26 mouse cellular contexts compared by ENCODE assay signal in genomic region chr9:62096603-62097002, GRCm38 (mm10).
"Had no signal": no experiment of that assay in that cellular context is flagged by ENCODE, and none has a peak within 500 bp of the region (broad histone marks: within the 10 kb centered on the region; RNA-seq: fewer than 3 reads in every experiment).

No protein-coding gene starts in this region.

- H3K27ac ChIP-seq: heart, adult 2 months; heart, embryonic 13.5 days; heart, embryonic 15.5 days; hindbrain, embryonic 13.5 days; hindbrain, embryonic 15.5 days; hindbrain, postnatal 0 days; kidney, embryonic 15.5 days; kidney, postnatal 0 days; limb, embryonic 13.5 days; limb, embryonic 15.5 days had no signal

- H3K27me3 ChIP-seq: heart, embryonic 13.5 days; heart, embryonic 15.5 days; hindbrain, embryonic 13.5 days; hindbrain, embryonic 15.5 days; kidney, embryonic 15.5 days; limb, embryonic 13.5 days; limb, embryonic 15.5 days had no signal

- H3K9ac ChIP-seq: forebrain, postnatal 0 days; heart, embryonic 13.5 days; heart, embryonic 15.5 days; hindbrain, embryonic 13.5 days; hindbrain, embryonic 15.5 days; kidney, embryonic 15.5 days; limb, embryonic 13.5 days; limb, embryonic 15.5 days had no signal

- H3K36me3 ChIP-seq: heart, embryonic 13.5 days; heart, embryonic 15.5 days; hindbrain, embryonic 13.5 days; hindbrain, embryonic 15.5 days; kidney, embryonic 15.5 days; limb, embryonic 13.5 days; limb, embryonic 15.5 days had no signal

- ATAC-seq: forebrain, postnatal 0 days; hindbrain, postnatal 0 days; intestine, embryonic 16.5 days had no signal

- H3K4me3 ChIP-seq: heart, adult 2 months; heart, embryonic 13.5 days; heart, embryonic 15.5 days; hindbrain, embryonic 13.5 days; hindbrain, embryonic 15.5 days; kidney, embryonic 15.5 days; limb, embryonic 13.5 days; limb, embryonic 15.5 days had no signal

- H3K9me3 ChIP-seq: heart, embryonic 13.5 days; heart, embryonic 15.5 days; hindbrain, embryonic 13.5 days; hindbrain, embryonic 15.5 days; kidney, embryonic 15.5 days; limb, embryonic 13.5 days; limb, embryonic 15.5 days had no signal

- DNase-seq: forebrain, postnatal 0 days; gastrocnemius, postnatal 14 days; gastrocnemius, postnatal 36 days; heart, adult 11 months; heart, adult 2 months; heart, postnatal 14 days; heart, postnatal 36 days; kidney, adult 11 months; kidney, adult 2 months; kidney, adult 9 months; kidney, postnatal 14 days; kidney, postnatal 4 days; layer of hippocampus, adult 9-11 months; layer of hippocampus, postnatal 36 days; left cerebral cortex, postnatal 4 days had no signal

- H3K4me2 ChIP-seq: heart, embryonic 11.5 days; heart, embryonic 13.5 days; heart, embryonic 15.5 days; hindbrain, embryonic 13.5 days; hindbrain, embryonic 15.5 days; kidney, embryonic 15.5 days; limb, embryonic 13.5 days; limb, embryonic 15.5 days had no signal

- H3K4me1 ChIP-seq: heart, embryonic 15.5 days; hindbrain, embryonic 15.5 days; kidney, embryonic 15.5 days; limb, embryonic 15.5 days had no signal
